Mouse (Mus musculus): ENCODE measurements around the gene Rps12. TPM values are rescaled to one million over a fixed set of nuclear protein-coding genes. Genes with fewer than 3 reads are reported as not detected.

The Rps12 gene
- 1,000 to 10,000 TPM; 1,223 to 1,291 TPM for total RNA-seq (2023)

GRCm38 (mm10) chr10:23787062-23787821 lies at the start of gene Rps12:
TSS of gene Rps12 (minus strand) at chr10:23787275.

GRCm38 (mm10) chr10:23796551-23797503 lies 9.8 kb upstream of the Rps12 start, which contains the start of gene Slc18b1:
TSS of gene Slc18b1 (plus strand) at chr10:23796986.

Other genes starting within 250 kb of the Rps12 start
- gene Slc18b1, start 9.7 kb upstream of the Rps12 start, total RNA-seq (2023): under 1 TPM in 1 of 2 experiments, not detected in 1; 0.18 TPM
- not detected for gene Vnn3, start 64.2 kb upstream of the Rps12 start, total RNA-seq (2023)
- not detected for gene Vnn1, start 107.4 kb upstream of the Rps12 start, total RNA-seq (2023)
- gene Taar1, start 133.1 kb upstream of the Rps12 start, total RNA-seq (2023): not detected
- not detected for gene Taar2, start 151.3 kb upstream of the Rps12 start, total RNA-seq (2023)
- gene Taar3, start 162.3 kb upstream of the Rps12 start, total RNA-seq (2023): not detected
- gene Taar4, start 173.2 kb upstream of the Rps12 start, total RNA-seq (2023): not detected
- gene Taar5, start 183.4 kb upstream of the Rps12 start, total RNA-seq (2023): not detected
- gene Taar6, start 198.4 kb upstream of the Rps12 start, total RNA-seq (2023): not detected
- not detected for gene Taar7a, start 206.2 kb upstream of the Rps12 start, total RNA-seq (2023)
- gene Taar7b, start 212.7 kb upstream of the Rps12 start, total RNA-seq (2023): not detected
- gene Taar7d, start 239.9 kb upstream of the Rps12 start, total RNA-seq (2023): not detected